Mouse (Mus musculus) forebrain, postnatal 0 days (tissue): ENCODE results near the gene Tmem211. TPM values are rescaled to one million over a fixed set of nuclear protein-coding genes. Genes with fewer than 3 reads are reported as not detected.

Source experiments
- ATAC-seq: fragments of 200-750 bp; cut with Nextera tagmentation; 2 replicates; pipeline ENCODE4 v1.8.0; 2017; ENCODE audit warnings: mild to moderate bottlenecking, moderate library complexity
- DNase-seq: peaks from one replicate; pipeline ENCODE4 v3.0.0-alpha.2; 2015
- H3K27ac ChIP-seq: fragments of 300-500 bp; sonication (generic); 2 replicates; pipeline ENCODE4 v1.5.1; 2014; ENCODE audit warnings: low read depth, mild to moderate bottlenecking, antibody characterized with exemption, low read length, moderate library complexity, mixed read lengths
- H3K27me3 ChIP-seq: fragments of 300-500 bp; sonication (generic); 2 replicates; pipeline ENCODE4 v1.6.1; 2014; ENCODE audit warnings: mild to moderate bottlenecking, low read length, mixed read lengths; ENCODE audit not compliant: insufficient read depth
- H3K36me3 ChIP-seq: fragments of 300-500 bp; sonication (generic); 2 replicates; pipeline ENCODE4 v1.6.1; 2014; ENCODE audit warnings: mild to moderate bottlenecking, moderate library complexity; ENCODE audit not compliant: insufficient read depth
- H3K4me1 ChIP-seq: fragments of 300-500 bp; sonication (generic); 2 replicates; pipeline ENCODE4 v1.6.1; 2014; ENCODE audit warnings: antibody characterized with exemption; ENCODE audit not compliant: insufficient read depth
- H3K4me2 ChIP-seq: fragments of 300-500 bp; sonication (generic); 2 replicates; pipeline ENCODE4 v1.6.1; 2014; ENCODE audit warnings: low read depth, mild to moderate bottlenecking, moderate library complexity
- H3K4me3 ChIP-seq: fragments of 300-500 bp; sonication (generic); 2 replicates; pipeline ENCODE4 v1.5.1; 2014; ENCODE audit warnings: low read depth, low read length, mixed read lengths
- H3K9ac ChIP-seq: fragments of 300-500 bp; sonication (generic); 2 replicates; pipeline ENCODE4 v1.6.1; 2014; ENCODE audit warnings: mild to moderate bottlenecking
- H3K9me3 ChIP-seq: fragments of 300-500 bp; sonication (generic); 2 replicates; pipeline ENCODE4 v1.6.1; 2016; ENCODE audit warnings: low read length
- CTCF ChIP-seq: sonication (generic); IDR thresholded peaks from 2 replicates; pipeline ENCODE4 v1.5.1; 2016; ENCODE audit warnings: antibody characterized with exemption, control low read depth, low read depth
- WGBS: fragments of 180-500 bp; shearing (Covaris S2); extraction: QIAGEN DNeasy Blood & Tissue Kit; methylation state at CpG from one replicate; pipeline ENCODE4 v1.1.7; 2014; 5-methylcytosine and 5-hydroxymethylcytosine counted together
- polyA plus RNA-seq: library from polyadenylated mRNA; unstranded; fragments of >200 nt; fragmentation: Nextera tagmentation; extraction: Ambion mirVana; gene quantifications from 2 replicates; pipeline ENCODE4 v1.2.1, GENCODE M21; 2015
- total RNA-seq: library from RNA; depleted of rRNA; stranded (reverse); fragments of >200 nt; gene quantifications from 2 replicates; pipeline ENCODE4 v1.2.3, GENCODE M21; 2014

Tmem211 gene
- total and polyA plus RNA-seq, 2 experiments from 2014 or later = not detected

DNA sequence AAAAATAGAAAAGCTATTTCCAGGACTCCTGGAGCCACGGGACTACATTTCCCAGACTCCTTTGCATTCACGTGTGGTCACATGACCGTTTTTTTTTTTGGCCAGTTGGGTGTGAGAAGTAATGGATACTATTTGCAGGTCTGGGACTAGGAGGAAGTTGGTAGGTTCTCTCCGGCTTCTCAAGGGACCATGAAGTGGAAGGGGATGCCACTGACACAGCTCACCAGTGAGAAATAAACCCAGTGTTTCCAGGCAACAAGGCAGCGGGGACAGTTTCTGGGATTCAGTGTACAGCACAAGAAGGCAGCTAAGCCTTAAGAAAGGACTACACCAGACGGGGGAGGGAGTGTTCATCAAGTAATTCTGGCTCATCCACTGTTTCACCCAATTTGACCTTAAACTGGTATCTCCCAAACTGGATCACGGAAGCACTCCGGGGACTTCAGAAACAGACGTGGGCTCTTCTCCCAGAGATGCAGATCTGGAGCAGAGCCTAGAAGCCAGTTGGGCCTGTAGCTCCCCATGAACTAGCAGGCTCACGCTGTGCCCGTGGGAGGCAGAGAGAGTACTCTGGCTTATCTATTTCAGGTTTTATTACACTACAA, 44.6 kb downstream of the Tmem211 start:
- Histone ChIP-seq H3K9ac (no peak overlapping the region), H3K4me2 (no peak overlapping the region), H3K9me3 (no peaks in the 10 kb centered on the region), H3K4me3 (no peak overlapping the region), H3K27ac (peak overlapping the region; percentile 2; the same call in 1 of the 2 replicates), H3K4me1 (no peaks in the 10 kb centered on the region), H3K36me3 (peaks cover 48% of the 10 kb centered on the region), H3K27me3 (no peaks in the 10 kb centered on the region)
- no peak for TF ChIP-seq CTCF
- WGBS = 62% methylated on average over 11 of the region's 11 CpGs
- ATAC-seq (peak; percentile 70), DNase-seq (peak; percentile 73)

DNA sequence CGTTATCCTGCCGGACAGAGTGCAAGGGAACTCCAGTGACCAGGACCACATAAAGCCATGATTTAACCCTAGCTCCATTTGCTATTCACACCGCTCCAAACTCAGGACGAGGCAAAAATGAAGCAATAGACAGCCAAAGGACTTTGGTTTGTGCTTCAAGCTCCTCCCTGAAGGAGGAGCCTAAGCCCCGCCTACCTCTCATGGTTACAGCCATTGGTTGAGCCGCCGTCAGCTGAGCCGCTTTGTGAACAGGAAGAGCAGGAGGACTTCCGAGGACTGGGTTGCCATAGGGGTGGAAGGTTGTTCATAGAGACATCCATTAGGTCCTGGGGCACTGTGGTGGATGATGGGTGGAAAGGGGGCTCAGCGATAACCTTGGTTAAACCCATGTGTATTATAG, 49.1 kb downstream of the Tmem211 start:
- Histone ChIP-seq H3K9me3 (no peaks in the 10 kb centered on the region), H3K4me1 (no peaks in the 10 kb centered on the region), H3K36me3 (peaks cover 79% of the 10 kb centered on the region), H3K9ac (no peak overlapping the region), H3K27me3 (no peaks in the 10 kb centered on the region), H3K4me3 (no peak overlapping the region), H3K4me2 (no peak overlapping the region), H3K27ac (no peak overlapping the region)
- TF ChIP-seq CTCF = no peak
- 72% methylated on average over 10 of the region's 10 CpGs for WGBS
- ATAC-seq (no peak), DNase-seq (no peak)

- ATAC-seq = peak; percentile 70
- WGBS = 31% methylated on average over 15 of the region's 15 CpGs
- no peak overlapping the region for H3K4me3 ChIP-seq
These were observed 53.6 kb downstream of the Tmem211 start for GRCm38 (mm10) chr5:113280138-113280856.

DNA sequence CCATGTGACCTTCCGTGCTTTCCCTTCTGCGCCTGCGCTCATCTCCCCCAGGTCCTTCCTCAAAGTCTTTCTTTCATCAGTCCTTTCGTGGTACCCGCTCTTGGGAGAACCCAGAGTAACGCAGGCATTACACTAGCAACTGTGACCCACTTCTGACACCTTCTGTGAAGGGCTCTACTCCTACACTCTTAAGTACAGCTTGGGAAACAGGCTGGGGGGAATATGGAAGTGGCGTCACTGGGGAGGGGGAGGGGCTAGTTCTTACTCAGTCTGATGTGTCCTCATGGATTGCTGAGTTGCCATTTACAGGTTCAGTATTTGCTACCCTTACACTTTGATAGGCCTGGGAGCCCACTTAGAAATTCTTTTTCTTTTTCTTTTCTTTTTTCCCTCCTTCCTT, 54.8 kb downstream of the Tmem211 start:
- peaks cover 83% of the 10 kb centered on the region for H3K36me3 ChIP-seq
- no peaks in the 10 kb centered on the region for H3K27me3 ChIP-seq
- H3K4me3 ChIP-seq = no peak overlapping the region
- no peaks in the 10 kb centered on the region for H3K4me1 ChIP-seq
- no peak overlapping the region for H3K27ac ChIP-seq
- no peak overlapping the region for H3K9ac ChIP-seq
- DNase-seq (no peak), ATAC-seq (no peak)
- 86% methylated on average over 7 of the region's 7 CpGs for WGBS
- no peak overlapping the region for H3K4me2 ChIP-seq
- no peaks in the 10 kb centered on the region for H3K9me3 ChIP-seq
- TF ChIP-seq CTCF = no peak

More at GRCm38 (mm10) chr5:113280138-113280856, 53.6 kb downstream of the Tmem211 start:
- no peak overlapping the region for H3K9ac ChIP-seq
- no peaks in the 10 kb centered on the region for H3K27me3 ChIP-seq
- TF ChIP-seq CTCF = no peak
- DNase-seq = no peak
- H3K4me2 ChIP-seq = no peak overlapping the region
- no peak overlapping the region for H3K27ac ChIP-seq
- H3K9me3 ChIP-seq = no peaks in the 10 kb centered on the region
- H3K4me1 ChIP-seq = no peaks in the 10 kb centered on the region
- H3K36me3 ChIP-seq = peaks cover 86% of the 10 kb centered on the region

- no peaks in the 10 kb centered on the region for H3K9me3 ChIP-seq
- ATAC-seq (no peak), DNase-seq (no peak)
- peaks cover 63% of the 10 kb centered on the region for H3K36me3 ChIP-seq
- no peak overlapping the region for H3K27ac ChIP-seq
- 0 out of 2 replicates have a peak, but pooled peaks cover 5% of the 10 kb centered on the region for H3K27me3 ChIP-seq
- H3K4me2 ChIP-seq = no peak overlapping the region
- no peak for TF ChIP-seq CTCF
- H3K4me3 ChIP-seq = no peak overlapping the region
- H3K9ac ChIP-seq = no peak overlapping the region
- WGBS = 78% methylated on average over 2 of the region's 2 CpGs
- H3K4me1 ChIP-seq = no peaks in the 10 kb centered on the region
These were observed 57.0 kb downstream of the Tmem211 start for GRCm38 (mm10) chr5:113283726-113284125.

GRCm38 (mm10) chr5:113285541-113285940, 58.8 kb downstream of the Tmem211 start:
- WGBS = 58% methylated on average over 16 of the region's 16 CpGs
- H3K4me2 ChIP-seq = no peak overlapping the region
- H3K4me1 ChIP-seq = no peaks in the 10 kb centered on the region
- no peak overlapping the region for H3K4me3 ChIP-seq
- H3K36me3 ChIP-seq = peaks cover 46% of the 10 kb centered on the region
- peak; percentile 52 for TF ChIP-seq CTCF
- H3K9me3 ChIP-seq = no peaks in the 10 kb centered on the region
- peak; percentile 36 for ATAC-seq
- H3K27me3 ChIP-seq = 0 out of 2 replicates have a peak, but pooled peaks cover 5% of the 10 kb centered on the region
- no peak overlapping the region for H3K27ac ChIP-seq
- no peak overlapping the region for H3K9ac ChIP-seq
- no peak for DNase-seq

DNA sequence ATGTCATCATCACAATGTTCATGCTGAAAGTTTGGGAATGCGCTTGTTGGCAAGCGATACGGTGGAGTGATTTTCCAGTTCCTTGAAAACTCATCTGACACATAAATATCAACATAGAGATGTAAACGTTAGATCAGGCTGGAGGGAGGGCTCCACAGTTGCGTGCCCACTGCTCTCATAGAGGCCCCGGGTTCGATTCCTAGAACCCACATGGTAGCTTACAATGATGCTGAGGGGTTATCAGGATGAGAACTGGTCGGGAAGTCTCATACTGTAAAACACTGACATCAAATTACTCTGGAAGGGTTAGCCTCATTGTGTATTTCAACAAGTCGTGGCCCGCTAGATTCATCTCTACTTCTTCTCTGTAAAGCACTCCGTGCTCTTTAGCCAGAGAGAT, 59.3 kb downstream of the Tmem211 start:
- H3K27me3 ChIP-seq = 0 out of 2 replicates have a peak, but pooled peaks cover 5% of the 10 kb centered on the region
- H3K27ac ChIP-seq = no peak overlapping the region
- H3K9me3 ChIP-seq = no peaks in the 10 kb centered on the region
- ATAC-seq (no peak), DNase-seq (no peak)
- 76% methylated on average over 11 of the region's 11 CpGs for WGBS
- H3K36me3 ChIP-seq = peaks cover 41% of the 10 kb centered on the region
- H3K4me1 ChIP-seq = no peaks in the 10 kb centered on the region
- no peak overlapping the region for H3K4me2 ChIP-seq
- no peak overlapping the region for H3K4me3 ChIP-seq
- H3K9ac ChIP-seq = no peak overlapping the region
- TF ChIP-seq CTCF = no peak
